8 mouse cellular contexts compared by ENCODE assay signal in genomic region chr12:32379296-32379725, GRCm38 (mm10). TPM values are rescaled to one million over a fixed set of nuclear protein-coding genes. Genes with fewer than 3 reads are reported as not detected.
DNase-seq lines count a peak whose midpoint lies in the region; ATAC-seq and TF ChIP-seq lines count a peak whose summit lies in the region.

No protein-coding gene starts in this region.

- H3K9ac ChIP-seq in embryonic facial prominence, embryonic 14.5 days (ENCODE audit: low read depth, low read length) = peak overlapping the region; percentile 89
- peak overlapping the region; percentile 97 for H3K9ac ChIP-seq in heart, adult 2 months (ENCODE audit: low read depth, low read length)
- peak overlapping the region; percentile 92 for H3K9ac ChIP-seq in limb, embryonic 13.5 days
- H3K9ac ChIP-seq in midbrain, embryonic 15.5 days = peak overlapping the region; percentile 88

- peak overlapping the region; percentile 74 for H3K4me2 ChIP-seq in embryonic facial prominence, embryonic 14.5 days (ENCODE audit: low read depth, low read length)
- H3K4me2 ChIP-seq in limb, embryonic 13.5 days (replicated peaks) = peak overlapping the region; percentile 80
- H3K4me2 ChIP-seq in midbrain, embryonic 15.5 days = peak overlapping the region; percentile 69

- peak; percentile 89 for ATAC-seq in embryonic facial prominence, embryonic 14.5 days (ENCODE audit: low read depth)
- ATAC-seq in limb, embryonic 13.5 days (ENCODE audit: low FRiP score, low read depth) = peak; percentile 85
- ATAC-seq in midbrain, embryonic 15.5 days (replicated peaks) = peak; percentile 86

- H3K4me1 ChIP-seq in bone marrow, adult 2 months (ENCODE audit: control insufficient read depth, insufficient read depth, low read length) = no peaks in the 10 kb centered on the region; the same call in 1 of the 2 replicates
- H3K4me1 ChIP-seq in embryonic facial prominence, embryonic 14.5 days (ENCODE audit: control insufficient read depth, insufficient read depth, low read length) = peaks cover 17% of the 10 kb centered on the region
- H3K4me1 ChIP-seq in heart, adult 2 months (ENCODE audit: control insufficient read depth, insufficient read depth, low read length) = peaks cover 7% of the 10 kb centered on the region
- peaks cover 16% of the 10 kb centered on the region for H3K4me1 ChIP-seq in limb, embryonic 13.5 days
- H3K4me1 ChIP-seq in midbrain, embryonic 15.5 days = peaks cover 20% of the 10 kb centered on the region

- TF ChIP-seq POLR2A in bone marrow, adult 2 months (IDR thresholded peaks at IDR 0.05; ENCODE audit: borderline replicate concordance, control insufficient read depth, low read depth, low read length) = peak; percentile 54; the same call in 1 of the 2 replicates
- peak; percentile 2; the same call in 1 of the 2 replicates for TF ChIP-seq POLR2A in heart, adult 2 months (IDR thresholded peaks at IDR 0.05; ENCODE audit: insufficient read depth, low read depth, low read length)

- whole genome bisulfite sequencing in bone marrow, adult 2 months = under 1% methylated on average over 67 of the region's 67 CpGs
- WGBS in embryonic facial prominence, embryonic 14.5 days = 2% methylated on average over 9 of the region's 67 CpGs
- WGBS in heart, adult 2 months = under 1% methylated on average over 67 of the region's 67 CpGs
- under 1% methylated on average over 60 of the region's 67 CpGs for WGBS in limb, embryonic 13.5 days
- under 1% methylated on average over 56 of the region's 67 CpGs for WGBS in midbrain, embryonic 15.5 days

- intact Hi-C loops in heart, adult 2 months (cut with DNase I) = loop anchor here (1.0 to 5.0 kb wide), 3 partner anchors 87 to 518 kb away; no protein-coding TSS in a partner anchor

- TF ChIP-seq CTCF in bone marrow, adult 2 months (IDR thresholded peaks at IDR 0.05; ENCODE audit: control insufficient read depth, insufficient read depth, low read length) = peak; percentile 77
- peak; percentile 81 for TF ChIP-seq CTCF in heart, adult 2 months (IDR thresholded peaks at IDR 0.05)

- no peaks in the 10 kb centered on the region for H3K9me3 ChIP-seq in embryonic facial prominence, embryonic 14.5 days (ENCODE audit: control insufficient read depth, low read length)
- H3K9me3 ChIP-seq in limb, embryonic 13.5 days = no peaks in the 10 kb centered on the region
- no peaks in the 10 kb centered on the region for H3K9me3 ChIP-seq in midbrain, embryonic 15.5 days

- peak; percentile 81 for DNase-seq in 416B (ENCODE audit: low read depth)
- peak; percentile 86 for DNase-seq in embryonic facial prominence, embryonic 14.5 days (ENCODE audit: low spot score)
- peak; percentile 91 to 93 for DNase-seq in heart, adult 2 months
- DNase-seq in kidney, adult 9 months = peak; percentile 92
- peak; percentile 83 to 92 for DNase-seq in spleen, adult 18-20 months

- no peaks in the 10 kb centered on the region for H3K27me3 ChIP-seq in embryonic facial prominence, embryonic 14.5 days (replicated peaks; ENCODE audit: control insufficient read depth, insufficient read depth, low read length)
- no peaks in the 10 kb centered on the region for H3K27me3 ChIP-seq in heart, adult 2 months (ENCODE audit: control insufficient read depth, insufficient read depth, low read length)
- H3K27me3 ChIP-seq in limb, embryonic 13.5 days = no peaks in the 10 kb centered on the region
- no peaks in the 10 kb centered on the region for H3K27me3 ChIP-seq in midbrain, embryonic 15.5 days (replicated peaks)

- H3K4me3 ChIP-seq in bone marrow, adult 2 months (replicated peaks; ENCODE audit: control insufficient read depth, low read depth, low read length) = peak overlapping the region; percentile 90
- peak overlapping the region; percentile 88 for H3K4me3 ChIP-seq in embryonic facial prominence, embryonic 14.5 days (ENCODE audit: low read depth, low read length)
- peak overlapping the region; percentile 89 for H3K4me3 ChIP-seq in heart, adult 2 months
- peak overlapping the region; percentile 84 for H3K4me3 ChIP-seq in limb, embryonic 13.5 days
- peak overlapping the region; percentile 91 for H3K4me3 ChIP-seq in midbrain, embryonic 15.5 days

- TF ChIP-seq EP300 in heart, adult 2 months (IDR thresholded peaks at IDR 0.05; ENCODE audit: insufficient read depth, low read depth, low read length) = no peak

- peak overlapping the region; percentile 99 for H3K27ac ChIP-seq in bone marrow, adult 2 months (ENCODE audit: control insufficient read depth, insufficient read depth, low read depth, low read length, poor library complexity)
- H3K27ac ChIP-seq in embryonic facial prominence, embryonic 14.5 days (replicated peaks; ENCODE audit: low read depth, low read length) = peak overlapping the region; percentile 90
- H3K27ac ChIP-seq in heart, adult 2 months = peak overlapping the region; percentile 96
- H3K27ac ChIP-seq in limb, embryonic 13.5 days = peak overlapping the region; percentile 95
- peak overlapping the region; percentile 91 for H3K27ac ChIP-seq in midbrain, embryonic 15.5 days

- 0 out of 2 replicates have a peak, but pooled peaks cover 2% of the 10 kb centered on the region for H3K79me2 ChIP-seq in heart, adult 2 months (replicated peaks; ENCODE audit: control insufficient read depth, insufficient read depth, low read length)

- H3K36me3 ChIP-seq in embryonic facial prominence, embryonic 14.5 days (ENCODE audit: control insufficient read depth, insufficient read depth, low read length) = 0 out of 2 replicates have a peak, but pooled peaks cover 4% of the 10 kb centered on the region
- H3K36me3 ChIP-seq in heart, adult 2 months (ENCODE audit: control insufficient read depth, insufficient read depth, low read length) = peaks cover 26% of the 10 kb centered on the region
- peaks cover 4% of the 10 kb centered on the region; the same call in 1 of the 2 replicates for H3K36me3 ChIP-seq in limb, embryonic 13.5 days
- H3K36me3 ChIP-seq in midbrain, embryonic 15.5 days (replicated peaks) = no peaks in the 10 kb centered on the region

RNA-seq across cellular contexts. Expression of gene Ccdc71l, which starts 0.8 kb away (rescaled TPM):
- polyA plus RNA-seq in bone marrow, adult 2 months (2011; ENCODE audit: insufficient read depth, insufficient read length, low replicate concordance, missing spikeins) = 10.7 and 16.6 TPM in 2 replicates
- 6.2 and 6.4 TPM in 2 replicates for polyA plus RNA-seq in embryonic facial prominence, embryonic 14.5 days (2014; fragmentation: Nextera tagmentation; extraction: Ambion mirVana)
- total RNA-seq in heart, adult 2 months (2021) = 10 to 100 TPM in 1 of 2 experiments, 1 to 10 TPM in 1; 9.3 to 10.4 TPM
- 6.5 and 7.3 TPM in 2 replicates for polyA plus RNA-seq in heart, adult 2 months (2012; rRNA removed)
- polyA plus RNA-seq in limb, embryonic 13.5 days (2015; fragmentation: Nextera tagmentation; extraction: Ambion mirVana) = 3.2 and 3.5 TPM in 2 replicates
- polyA plus RNA-seq in midbrain, embryonic 15.5 days (2015; fragmentation: Nextera tagmentation; extraction: Ambion mirVana) = 5.0 TPM in 2 replicates

Comparison
In these comparisons a context has a peak if more than half of its experiments do, and no peak if none do; other contexts are left out.
1. Peak in every context shown above with its lines: DNase-seq, ATAC-seq, H3K4me3 ChIP-seq and H3K27ac ChIP-seq.